Mouse (Mus musculus) stomach, postnatal 0 days (tissue): ENCODE measurements around the gene Pp2d1.

Experiments
- CTCF ChIP-seq: IDR thresholded peaks from 2 replicates; pipeline ENCODE4 v1.5.1; 2016; ENCODE audit warnings: antibody characterized with exemption, low read depth, mild to moderate bottlenecking, moderate library complexity
- EP300 ChIP-seq: optimal IDR thresholded peaks from 2 replicates; pipeline ENCODE3; 2016; ENCODE audit warnings: antibody characterized with exemption

DNA sequence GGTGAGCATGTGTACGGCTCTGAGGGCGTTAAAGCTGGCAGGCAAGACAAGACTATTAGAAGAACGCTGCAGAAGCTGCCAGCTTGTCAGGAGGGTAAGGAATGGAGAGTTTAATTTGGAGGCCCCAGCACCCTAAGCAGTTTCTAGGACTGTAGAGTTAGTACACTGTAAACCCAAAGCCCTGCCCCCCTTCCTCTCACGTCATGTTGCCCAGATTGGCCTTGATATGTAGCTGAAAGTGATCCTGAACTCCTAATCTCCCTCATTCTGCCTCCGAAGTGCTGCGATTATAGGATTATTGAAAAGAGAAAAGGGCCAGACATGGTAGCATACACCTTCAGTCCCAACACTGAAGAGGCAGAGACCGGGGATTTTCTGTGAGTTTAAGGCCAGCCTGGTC lies 43.6 kb upstream of the Pp2d1 start:
- TF ChIP-seq CTCF (no peak), EP300 (no peak)
